Mouse (Mus musculus) liver, embryonic 15.5 days (tissue): ENCODE results near the gene Tnnc1. TPM values are rescaled to one million over a fixed set of nuclear protein-coding genes. Genes with fewer than 3 reads are reported as not detected.

ENCODE experiments used
- ATAC-seq: fragments of 200-750 bp; cut with Nextera tagmentation; 2 replicates; pipeline ENCODE4 v1.8.0; 2017; ENCODE audit warnings: moderate number of reproducible peaks, mild to moderate bottlenecking, moderate library complexity; ENCODE audit not compliant: insufficient read depth
- H3K27ac ChIP-seq: fragments of 300-500 bp; sonication (generic); replicated peaks from 2 replicates; pipeline ENCODE4 v1.5.1; 2015; ENCODE audit warnings: mild to moderate bottlenecking, inconsistent platforms
- H3K27me3 ChIP-seq: fragments of 300-500 bp; sonication (generic); 2 replicates; pipeline ENCODE4 v1.6.1; 2015; ENCODE audit warnings: mild to moderate bottlenecking, inconsistent platforms
- H3K36me3 ChIP-seq: fragments of 300-500 bp; sonication (generic); replicated peaks from 2 replicates; pipeline ENCODE4 v1.6.1; 2015; ENCODE audit warnings: moderate library complexity, mild to moderate bottlenecking, inconsistent platforms
- H3K4me1 ChIP-seq: fragments of 300-500 bp; sonication (generic); replicated peaks from 2 replicates; pipeline ENCODE4 v1.6.1; 2015; ENCODE audit warnings: inconsistent platforms
- H3K4me2 ChIP-seq: fragments of 300-500 bp; sonication (generic); 2 replicates; pipeline ENCODE4 v1.6.1; 2015; ENCODE audit warnings: moderate library complexity, mild to moderate bottlenecking, inconsistent platforms
- H3K4me3 ChIP-seq: fragments of 300-500 bp; sonication (generic); replicated peaks from 2 replicates; pipeline ENCODE4 v1.5.1; 2015; ENCODE audit warnings: mild to moderate bottlenecking, inconsistent platforms
- H3K9ac ChIP-seq: fragments of 300-500 bp; sonication (generic); 2 replicates; pipeline ENCODE4 v1.6.1; 2015; ENCODE audit warnings: moderate library complexity, mild to moderate bottlenecking, inconsistent platforms
- H3K9me3 ChIP-seq: fragments of 300-500 bp; sonication (generic); replicated peaks from 2 replicates; pipeline ENCODE4 v1.6.1; 2016; ENCODE audit warnings: inconsistent platforms
- WGBS: fragments of 180-500 bp; shearing (Covaris S2); methylation state at CpG from one replicate; pipeline ENCODE4 v1.1.7; 2015; ENCODE audit warnings: mixed read lengths; ENCODE audit not compliant: insufficient replicate concordance; 5-methylcytosine and 5-hydroxymethylcytosine counted together
- polyA plus RNA-seq: library from polyadenylated mRNA; unstranded; fragments of >200 nt; fragmentation: Nextera tagmentation; extraction: Ambion mirVana; gene quantifications from 2 replicates; pipeline ENCODE4 v1.2.1, GENCODE M21; 2015

Gene Tnnc1
- polyA plus RNA-seq, 1 experiment from 2014 or later: 66.4 TPM

- H3K27ac ChIP-seq: peak overlapping the region; percentile 79
- peak overlapping the region; percentile 82 for H3K4me2 ChIP-seq
- H3K4me3 ChIP-seq: peak overlapping the region; percentile 98
- H3K36me3 ChIP-seq: peaks cover 45% of the 10 kb centered on the region
- no peaks in the 10 kb centered on the region for H3K9me3 ChIP-seq
- peak overlapping the region; percentile 96 for H3K9ac ChIP-seq
- H3K27me3 ChIP-seq: no peaks in the 10 kb centered on the region
- peaks cover 23% of the 10 kb centered on the region for H3K4me1 ChIP-seq
- WGBS: 81% methylated on average over 5 of the region's 5 CpGs
- no peak for ATAC-seq
Observed at GRCm38 (mm10) chr14:31252091-31252490, 44.0 kb downstream of the Tnnc1 start.

DNA sequence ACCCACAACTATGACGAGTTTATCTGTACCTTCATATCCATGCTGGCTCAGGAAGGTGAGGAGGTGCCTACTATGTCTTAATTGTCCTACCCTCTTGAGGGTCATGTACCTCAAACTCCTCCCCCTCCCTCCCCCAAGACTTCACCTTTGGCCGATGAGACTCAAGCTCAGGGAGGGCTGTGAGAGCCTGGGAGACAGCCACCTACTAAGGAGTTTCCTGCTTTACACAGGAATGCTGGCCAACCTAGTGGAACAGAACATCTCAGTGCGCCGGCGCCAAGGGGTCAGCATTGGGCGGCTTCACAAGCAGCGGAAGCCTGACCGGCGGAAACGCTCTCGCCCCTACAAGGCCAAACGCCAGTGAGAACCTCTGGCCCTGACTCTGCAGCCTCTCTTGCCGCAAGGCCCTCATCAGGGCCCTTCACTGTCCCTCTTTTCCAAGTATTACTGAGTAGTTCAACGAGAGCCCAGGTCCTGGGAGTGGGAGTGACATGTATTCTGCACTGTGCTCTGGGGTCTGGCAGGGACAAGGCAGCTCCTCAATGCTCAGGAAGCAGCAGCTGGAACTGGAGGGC is 50.5 kb downstream of the Tnnc1 start:
- Histone ChIP-seq H3K9ac (no peak overlapping the region), H3K27ac (peak overlapping the region; percentile 96), H3K27me3 (no peaks in the 10 kb centered on the region), H3K9me3 (no peaks in the 10 kb centered on the region), H3K4me2 (no peak overlapping the region), H3K4me3 (no peak overlapping the region), H3K4me1 (peaks cover 40% of the 10 kb centered on the region), H3K36me3 (peaks cover 83% of the 10 kb centered on the region)
- WGBS: 89% methylated on average over 14 of the region's 14 CpGs
- ATAC-seq: no peak

DNA sequence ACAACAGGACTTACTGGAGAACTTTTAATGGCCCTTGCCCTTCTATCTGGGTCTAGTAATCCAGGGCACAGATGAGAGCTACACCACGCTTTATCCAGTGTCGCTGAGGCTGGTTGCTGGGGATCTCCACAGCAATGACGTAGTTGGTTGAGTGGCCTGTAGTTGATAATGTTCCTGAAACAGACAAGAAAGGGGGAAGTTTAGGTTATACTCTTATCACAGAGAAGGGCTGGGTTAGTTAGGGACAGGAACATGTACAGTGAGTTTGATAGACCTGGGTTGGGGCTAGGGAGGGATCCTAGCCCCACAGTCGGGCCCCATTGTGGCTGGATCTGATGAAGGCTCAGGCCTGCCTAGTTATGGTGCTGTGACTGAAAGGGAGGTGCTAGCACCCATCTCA is 52.3 kb downstream of the Tnnc1 start:
- H3K36me3 ChIP-seq: peaks cover 65% of the 10 kb centered on the region
- peak overlapping the region; percentile 96 for H3K27ac ChIP-seq
- H3K4me3 ChIP-seq: peak overlapping the region; percentile 15; the same call in 1 of the 2 replicates

GRCm38 (mm10) chr14:31260932-31261331 is 52.8 kb downstream of the Tnnc1 start:
- Histone ChIP-seq H3K9me3 (no peaks in the 10 kb centered on the region), H3K4me2 (peak overlapping the region; percentile 63), H3K27ac (peak overlapping the region; percentile 96), H3K36me3 (peaks cover 59% of the 10 kb centered on the region), H3K27me3 (no peaks in the 10 kb centered on the region), H3K4me3 (peak overlapping the region; percentile 15; the same call in 1 of the 2 replicates), H3K4me1 (peaks cover 40% of the 10 kb centered on the region), H3K9ac (peak overlapping the region; percentile 28; the same call in 1 of the 2 replicates)
- peak; percentile 74 for ATAC-seq
- 56% methylated on average over 9 of the region's 9 CpGs for WGBS

More for the DNA sequence above, 52.3 kb downstream of the Tnnc1 start:
- peaks cover 40% of the 10 kb centered on the region for H3K4me1 ChIP-seq
- 14% methylated on average over 4 of the region's 4 CpGs for WGBS
- H3K4me2 ChIP-seq: peak overlapping the region; percentile 63
- no peaks in the 10 kb centered on the region for H3K27me3 ChIP-seq
- no peaks in the 10 kb centered on the region for H3K9me3 ChIP-seq
- ATAC-seq: peak; percentile 96
- H3K9ac ChIP-seq: peak overlapping the region; percentile 28; the same call in 1 of the 2 replicates

Other genes with a start within 250 kb of the Tnnc1 start
- 15.1 and 17.1 TPM in 2 replicates for gene Glt8d1, start 206.9 kb upstream of the Tnnc1 start, polyA plus RNA-seq
- 230 and 264 TPM in 2 replicates for gene Spcs1, start 206.6 kb upstream of the Tnnc1 start, polyA plus RNA-seq
- 53.3 and 55.6 TPM in 2 replicates for gene Pbrm1, start 189.2 kb upstream of the Tnnc1 start, polyA plus RNA-seq
- gene Gnl3, start 189.2 kb upstream of the Tnnc1 start, polyA plus RNA-seq: 63.6 and 63.9 TPM in 2 replicates
- gene Smim4, start 79.4 kb upstream of the Tnnc1 start, polyA plus RNA-seq: 49.9 and 60.7 TPM in 2 replicates
- 167 and 213 TPM in 2 replicates for gene Nt5dc2, start 77.3 kb upstream of the Tnnc1 start, polyA plus RNA-seq
- gene Stab1, start 39.7 kb upstream of the Tnnc1 start, polyA plus RNA-seq: 22.0 and 27.4 TPM in 2 replicates
- 92.3 and 115 TPM in 2 replicates for gene Nisch, start 8.6 kb downstream of the Tnnc1 start, polyA plus RNA-seq
- 0.03 and 0.08 TPM in 2 replicates for gene Sema3g, start 9.5 kb downstream of the Tnnc1 start, polyA plus RNA-seq
- gene Phf7, start 43.0 kb downstream of the Tnnc1 start, polyA plus RNA-seq: 5.6 and 6.3 TPM in 2 replicates
- gene Bap1, start 43.1 kb downstream of the Tnnc1 start, polyA plus RNA-seq: 35.8 and 37.6 TPM in 2 replicates
- 0.09 and 0.14 TPM in 2 replicates for gene Dnah1, start 115.6 kb downstream of the Tnnc1 start, polyA plus RNA-seq
- 16.4 and 16.8 TPM in 2 replicates for gene Capn7, start 128.3 kb downstream of the Tnnc1 start, polyA plus RNA-seq
- gene Sh3bp5, start 227.8 kb downstream of the Tnnc1 start, polyA plus RNA-seq: 16.9 and 21.5 TPM in 2 replicates